Mouse (Mus musculus): ENCODE data around the gene Mall. TPM values are rescaled to one million over a fixed set of nuclear protein-coding genes. Genes with fewer than 3 reads are reported as not detected.

Gene Mall
- not detected for total RNA-seq (2023)

GRCm38 (mm10) chr2:127729671-127730070, at the start of gene Mall:
Gene Mall, minus strand, starts transcription at chr2:127729932.

GRCm38 (mm10) chr2:127656086-127656720, 73.5 kb downstream of the Mall start, which contains the start of gene Mal:
Gene Mal, minus strand, starts transcription at chr2:127656695.

Other genes with a start within 250 kb of the Mall start
- 1 to 10 TPM; 1.2 to 1.7 TPM for gene Kcnip3, start 207.8 kb downstream of the Mall start, total RNA-seq (2023)
- not detected for gene Prom2, start 188.5 kb downstream of the Mall start, total RNA-seq (2023)
- under 1 TPM; 0.88 to 0.94 TPM for gene Zfp661, start 142.8 kb downstream of the Mall start, total RNA-seq (2023)
- 10 to 100 TPM; 44.1 to 57.7 TPM for gene Mrps5, start 142.7 kb downstream of the Mall start, total RNA-seq (2023)
- not detected for gene Mal, start 73.2 kb downstream of the Mall start, total RNA-seq (2023)
- 1 to 10 TPM; 1.0 to 1.8 TPM for gene Nphp1, start 59.0 kb upstream of the Mall start, total RNA-seq (2023)
- gene Mtln, start 62.6 kb upstream of the Mall start, total RNA-seq (2023), result 1 to 10 TPM; 4.7 to 5.2 TPM
- 10 to 100 TPM; 24.6 to 26.3 TPM for gene Bub1, start 101.9 kb upstream of the Mall start, total RNA-seq (2023)
- gene Acoxl, start 108.9 kb upstream of the Mall start, total RNA-seq (2023), result not detected

Data from neutrophil, adult 83 days (primary cell).